Mouse (Mus musculus): ENCODE results near the gene Col9a1. TPM values are rescaled to one million over a fixed set of nuclear protein-coding genes. Genes with fewer than 3 reads are reported as not detected.

Col9a1 gene
- polyA plus RNA-seq, 2 experiments from 2014 or later: not detected

Other genes starting within 250 kb of the Col9a1 start
- gene Sdhaf4, start 172.0 kb upstream of the Col9a1 start, polyA plus RNA-seq (2017; shearing (Covaris generic)): 10 to 100 TPM; 68.4 to 82.9 TPM
- under 1 TPM in 1 of 2 experiments, not detected in 1; 0.28 TPM for gene Fam135a, start 77.3 kb upstream of the Col9a1 start, polyA plus RNA-seq (2017; shearing (Covaris generic))

All from CD4-positive, CD25-positive, alpha-beta regulatory T cell, adult 4 months (primary cell).